Mouse (Mus musculus): Measurements from ENCODE around the gene Cpa5. TPM values are rescaled to one million over a fixed set of nuclear protein-coding genes. Genes with fewer than 3 reads are reported as not detected.
A peak's percentile ranks its signal among the peaks of the same experiment; 100 is the strongest.

Gene Cpa5
- polyA plus RNA-seq, 1 experiment from 2014 or later, result not detected

DNA sequence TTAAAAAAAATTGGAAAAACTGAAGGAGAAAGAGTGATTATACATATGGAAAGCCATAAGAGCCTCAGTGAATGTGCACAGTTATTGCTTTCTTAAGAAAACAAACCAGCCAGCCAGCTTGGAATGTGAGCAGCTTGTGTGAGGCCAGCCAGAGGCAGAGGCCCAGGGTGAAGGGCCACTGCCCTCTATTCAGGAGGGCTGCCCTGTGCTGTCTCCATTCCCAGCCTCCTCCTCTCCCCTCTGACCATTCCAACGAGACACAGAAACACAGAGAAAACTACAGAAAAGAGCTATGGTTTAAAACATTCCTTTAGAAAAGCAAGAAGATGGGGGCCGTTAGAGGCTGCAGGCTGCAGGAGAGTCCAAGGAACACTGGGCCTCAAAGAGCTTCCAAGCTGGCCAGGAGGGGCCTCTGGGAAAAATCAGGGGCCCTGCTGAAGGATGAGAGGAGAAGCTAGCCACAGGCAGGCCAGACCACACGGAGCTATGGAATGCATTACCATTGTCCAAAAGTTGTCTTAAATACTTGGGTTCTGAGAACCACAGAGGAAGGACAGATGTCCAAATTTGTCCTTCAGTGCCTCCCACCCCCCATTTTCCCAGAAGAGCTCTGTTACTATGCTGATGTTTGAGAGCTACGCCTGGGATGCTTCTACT lies 25.5 kb downstream of the Cpa5 start:
- Histone ChIP-seq H3K36me3 (ENCODE audit: control insufficient read depth, insufficient read depth) (no peaks in the 10 kb centered on the region), H3K9ac (ENCODE audit: low read depth, low read length) (no peak overlapping the region), H3K9me3 (ENCODE audit: control insufficient read depth) (no peaks in the 10 kb centered on the region), H3K27me3 (replicated peaks; ENCODE audit: control insufficient read depth, insufficient read depth, low read length) (no peaks in the 10 kb centered on the region), H3K4me1 (replicated peaks; ENCODE audit: control insufficient read depth, insufficient read depth, low read length) (0 out of 2 replicates have a peak, but pooled peaks cover 5% of the 10 kb centered on the region), H3K27ac (ENCODE audit: low read depth, low read length) (peak overlapping the region; percentile 7; the same call in 1 of the 2 replicates), H3K4me3 (ENCODE audit: low read depth, low read length) (no peak overlapping the region), H3K4me2 (replicated peaks; ENCODE audit: low read depth) (no peak overlapping the region)
- no peak for TF ChIP-seq CTCF (IDR thresholded peaks at IDR 0.05; ENCODE audit: low read depth)
- WGBS, result 43% methylated on average over 4 of the region's 4 CpGs
- ATAC-seq, result no peak

DNA sequence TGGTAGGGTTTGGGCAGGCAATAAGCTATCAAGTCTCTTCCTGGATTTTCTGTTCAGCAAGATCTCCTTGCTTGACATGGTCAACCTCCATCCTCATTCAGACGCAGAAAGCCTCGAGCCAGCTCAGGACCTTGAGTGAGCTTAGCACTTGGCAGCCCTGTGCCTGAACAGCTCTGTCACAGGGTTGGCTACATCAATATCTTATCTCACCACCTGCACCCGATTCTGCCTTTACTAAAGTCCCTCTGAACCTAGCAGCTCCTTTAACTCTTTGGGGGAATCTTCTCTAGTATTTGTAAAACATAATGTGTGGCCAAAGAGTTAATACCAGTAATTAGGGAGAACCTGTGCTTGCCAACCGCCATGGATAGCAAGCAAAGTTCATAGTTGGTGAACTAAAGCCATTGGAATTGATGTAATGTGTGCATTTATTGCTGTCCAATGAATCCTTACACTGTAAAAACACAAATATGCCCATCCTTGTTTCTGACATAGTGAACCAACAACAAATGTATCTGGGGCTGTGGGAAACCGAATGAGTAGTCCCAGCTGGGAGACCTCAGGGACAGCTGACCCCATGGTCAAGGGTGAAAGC lies 28.0 kb downstream of the Cpa5 start, which contains the start of gene Cpa1:
Gene Cpa1, plus strand, starts transcription at position 545 of the 595 bp plus-strand sequence.
- H3K9me3 ChIP-seq (ENCODE audit: control insufficient read depth), result no peaks in the 10 kb centered on the region
- H3K36me3 ChIP-seq (ENCODE audit: control insufficient read depth, insufficient read depth), result no peaks in the 10 kb centered on the region
- no peak within 1 kb of the TSS for H3K4me2 ChIP-seq (replicated peaks; ENCODE audit: low read depth)
- no peak for ATAC-seq
- no peak for TF ChIP-seq CTCF (IDR thresholded peaks at IDR 0.05; ENCODE audit: low read depth)
- no peak within 1 kb of the TSS for H3K4me3 ChIP-seq (ENCODE audit: low read depth, low read length)
- H3K4me1 ChIP-seq (replicated peaks; ENCODE audit: control insufficient read depth, insufficient read depth, low read length), result 0 out of 2 replicates have a peak, but pooled peaks cover 5% of the 10 kb centered on the region
- 53% methylated on average over 5 of the region's 5 CpGs for whole genome bisulfite sequencing
- no peaks in the 10 kb centered on the region for H3K27me3 ChIP-seq (replicated peaks; ENCODE audit: control insufficient read depth, insufficient read depth, low read length)
- no peak within 1 kb of the TSS for H3K9ac ChIP-seq (ENCODE audit: low read depth, low read length)
- no peak within 1 kb of the TSS for H3K27ac ChIP-seq (ENCODE audit: low read depth, low read length)

DNA sequence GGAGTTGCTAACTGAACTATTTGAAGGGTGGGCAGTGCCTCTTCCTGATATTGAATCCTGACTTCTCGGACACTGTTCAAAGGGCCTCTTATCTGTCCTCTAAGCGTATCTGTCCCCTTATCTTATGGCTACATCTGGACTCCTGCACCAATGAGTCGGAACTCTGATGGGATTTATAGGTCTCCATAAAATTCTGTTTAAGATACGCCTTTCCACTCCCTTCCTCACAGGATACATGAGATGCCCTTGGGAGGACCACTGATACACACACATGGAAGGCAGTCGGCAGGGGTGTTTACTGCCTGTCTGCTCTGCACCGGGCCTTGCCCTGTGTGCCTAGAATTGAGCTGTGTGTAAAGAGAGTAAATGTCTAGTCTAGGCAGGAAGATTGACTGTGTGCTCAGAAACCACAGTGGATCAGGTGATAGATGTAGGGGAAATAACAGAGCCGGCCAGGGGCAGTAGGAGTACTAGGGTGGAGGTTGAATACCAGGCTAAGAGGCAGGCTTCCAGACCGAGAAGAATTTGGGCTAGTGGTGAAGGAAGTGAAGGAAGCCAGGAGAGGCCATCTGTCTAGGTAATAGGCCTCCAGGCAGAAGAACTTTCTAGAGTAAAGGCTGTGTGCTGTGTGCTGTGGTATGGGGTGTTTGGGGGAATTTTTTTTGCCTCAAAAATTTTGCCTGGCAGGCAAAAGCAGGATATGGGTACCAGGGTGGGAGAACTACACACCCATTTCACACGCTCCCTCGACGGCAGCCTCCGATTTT lies 33.1 kb downstream of the Cpa5 start:
- H3K4me2 ChIP-seq (replicated peaks; ENCODE audit: low read depth), result no peak overlapping the region
- no peak overlapping the region for H3K4me3 ChIP-seq (ENCODE audit: low read depth, low read length)
- WGBS, result 52% methylated on average over 12 of the region's 12 CpGs
- TF ChIP-seq CTCF (IDR thresholded peaks at IDR 0.05; ENCODE audit: low read depth), result no peak
- H3K27ac ChIP-seq (ENCODE audit: low read depth, low read length), result no peak overlapping the region
- H3K36me3 ChIP-seq (ENCODE audit: control insufficient read depth, insufficient read depth), result no peaks in the 10 kb centered on the region
- H3K27me3 ChIP-seq (replicated peaks; ENCODE audit: control insufficient read depth, insufficient read depth, low read length), result no peaks in the 10 kb centered on the region
- no peaks in the 10 kb centered on the region for H3K4me1 ChIP-seq (replicated peaks; ENCODE audit: control insufficient read depth, insufficient read depth, low read length)
- no peaks in the 10 kb centered on the region for H3K9me3 ChIP-seq (ENCODE audit: control insufficient read depth)
- H3K9ac ChIP-seq (ENCODE audit: low read depth, low read length), result no peak overlapping the region
- peak; percentile 56 for ATAC-seq

DNA sequence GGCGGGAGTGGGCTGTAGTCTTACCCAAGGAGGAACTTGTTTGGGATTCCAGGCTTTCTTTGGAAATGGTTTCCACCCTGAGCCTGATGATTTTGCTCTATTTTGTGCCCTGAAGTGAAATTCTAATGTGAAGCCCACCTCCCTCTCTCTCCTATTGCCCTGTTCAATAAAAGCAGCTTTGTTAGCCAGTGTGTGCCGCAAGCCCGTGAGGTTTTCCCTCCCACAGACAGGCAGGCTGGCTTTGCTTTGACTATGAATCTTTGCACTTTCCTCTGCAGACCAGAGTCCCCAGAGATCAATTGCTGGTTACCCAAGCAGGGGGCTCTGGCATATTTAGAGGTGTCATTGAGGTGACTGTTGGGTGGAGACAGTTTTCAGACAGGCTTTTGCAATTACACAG lies 33.7 kb downstream of the Cpa5 start:
- Histone ChIP-seq H3K4me2 (replicated peaks; ENCODE audit: low read depth) (no peak overlapping the region), H3K4me3 (ENCODE audit: low read depth, low read length) (no peak overlapping the region), H3K27me3 (replicated peaks; ENCODE audit: control insufficient read depth, insufficient read depth, low read length) (no peaks in the 10 kb centered on the region), H3K9me3 (ENCODE audit: control insufficient read depth) (no peaks in the 10 kb centered on the region), H3K4me1 (replicated peaks; ENCODE audit: control insufficient read depth, insufficient read depth, low read length) (no peaks in the 10 kb centered on the region), H3K27ac (ENCODE audit: low read depth, low read length) (no peak overlapping the region), H3K36me3 (ENCODE audit: control insufficient read depth, insufficient read depth) (no peaks in the 10 kb centered on the region), H3K9ac (ENCODE audit: low read depth, low read length) (no peak overlapping the region)
- TF ChIP-seq CTCF (IDR thresholded peaks at IDR 0.05; ENCODE audit: low read depth), result no peak
- 79% methylated on average over 3 of the region's 3 CpGs for WGBS
- no peak for ATAC-seq

DNA sequence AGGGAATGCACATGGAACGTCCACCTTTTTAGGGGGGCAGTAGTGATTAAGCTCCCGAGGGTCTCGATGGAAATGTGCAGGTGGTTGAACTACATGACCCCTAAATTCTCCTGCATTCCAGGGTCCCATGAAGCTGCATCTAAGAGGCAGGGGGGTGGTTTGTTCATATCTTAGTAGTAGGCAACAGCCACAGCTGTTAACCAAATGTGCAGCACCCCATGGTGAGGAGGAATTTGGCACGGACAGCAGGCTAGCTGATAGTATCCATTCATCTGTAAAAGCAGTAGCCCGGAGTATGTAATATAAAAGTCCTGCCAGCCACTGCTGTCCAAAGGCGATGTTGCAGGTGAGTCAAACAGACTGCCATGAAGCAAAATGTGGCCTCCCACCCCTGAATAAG lies 34.6 kb downstream of the Cpa5 start:
- Histone ChIP-seq H3K4me3 (ENCODE audit: low read depth, low read length) (no peak overlapping the region), H3K9ac (ENCODE audit: low read depth, low read length) (no peak overlapping the region), H3K27ac (ENCODE audit: low read depth, low read length) (no peak overlapping the region), H3K9me3 (ENCODE audit: control insufficient read depth) (no peaks in the 10 kb centered on the region), H3K27me3 (replicated peaks; ENCODE audit: control insufficient read depth, insufficient read depth, low read length) (no peaks in the 10 kb centered on the region), H3K4me1 (replicated peaks; ENCODE audit: control insufficient read depth, insufficient read depth, low read length) (no peaks in the 10 kb centered on the region), H3K4me2 (replicated peaks; ENCODE audit: low read depth) (no peak overlapping the region), H3K36me3 (ENCODE audit: control insufficient read depth, insufficient read depth) (no peaks in the 10 kb centered on the region)
- TF ChIP-seq CTCF (IDR thresholded peaks at IDR 0.05; ENCODE audit: low read depth), result no peak
- 90% methylated on average over 6 of the region's 6 CpGs for WGBS
- ATAC-seq, result no peak

DNA sequence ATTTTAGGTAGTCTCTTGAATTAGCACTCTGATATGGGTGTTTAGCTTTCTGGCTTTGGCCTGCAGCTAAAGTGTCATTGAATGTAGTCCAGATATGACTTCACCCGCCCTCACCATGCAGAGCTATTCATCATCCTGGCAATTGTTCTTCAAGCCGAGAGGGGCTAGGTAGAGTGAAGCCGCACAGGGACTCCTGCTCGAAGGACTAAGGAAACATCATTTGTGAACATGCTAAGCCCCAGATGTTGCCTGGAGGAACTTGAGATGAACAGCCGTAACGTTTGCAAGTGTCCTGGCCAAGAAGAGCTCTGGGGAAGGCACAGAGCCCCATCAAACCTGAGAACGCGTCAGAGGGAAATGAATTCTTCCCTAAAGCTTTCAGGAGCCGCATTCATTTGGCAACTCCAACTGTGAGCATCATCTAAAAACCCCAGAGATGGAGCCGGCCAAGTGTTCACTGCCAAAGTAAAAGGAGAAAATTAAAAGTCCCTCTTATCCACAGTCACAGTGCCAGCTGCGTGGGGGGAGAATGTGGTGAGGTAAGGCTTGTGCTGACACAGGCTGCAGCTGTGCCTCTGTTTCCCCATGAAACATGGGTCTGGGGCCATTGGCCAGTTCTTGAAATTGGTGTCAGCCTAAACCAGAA lies 39.0 kb downstream of the Cpa5 start:
- ATAC-seq, result no peak
- H3K4me3 ChIP-seq (ENCODE audit: low read depth, low read length), result no peak overlapping the region
- no peak overlapping the region for H3K9ac ChIP-seq (ENCODE audit: low read depth, low read length)
- H3K4me2 ChIP-seq (replicated peaks; ENCODE audit: low read depth), result no peak overlapping the region
- H3K36me3 ChIP-seq (ENCODE audit: control insufficient read depth, insufficient read depth), result no peaks in the 10 kb centered on the region
- no peak overlapping the region for H3K27ac ChIP-seq (ENCODE audit: low read depth, low read length)
- no peaks in the 10 kb centered on the region for H3K27me3 ChIP-seq (replicated peaks; ENCODE audit: control insufficient read depth, insufficient read depth, low read length)
- H3K4me1 ChIP-seq (replicated peaks; ENCODE audit: control insufficient read depth, insufficient read depth, low read length), result no peaks in the 10 kb centered on the region
- 65% methylated on average over 11 of the region's 11 CpGs for WGBS
- H3K9me3 ChIP-seq (ENCODE audit: control insufficient read depth), result no peaks in the 10 kb centered on the region
- TF ChIP-seq CTCF (IDR thresholded peaks at IDR 0.05; ENCODE audit: low read depth), result no peak

All from intestine, postnatal 0 days (tissue).